Mouse (Mus musculus): ENCODE results near the gene Sash1. TPM values are rescaled to one million over a fixed set of nuclear protein-coding genes. Genes with fewer than 3 reads are reported as not detected.

Sash1 gene
- polyA plus RNA-seq, 1 experiment from 2014 or later, result 5.5 TPM

- 0 out of 2 replicates have a peak, but pooled peaks have one; percentile 4 for TF ChIP-seq CTCF (IDR thresholded peaks at IDR 0.05; ENCODE audit: low read depth)
- H3K27ac ChIP-seq, result no peak overlapping the region
- H3K9me3 ChIP-seq (replicated peaks; ENCODE audit: low read length), result no peaks in the 10 kb centered on the region
- H3K4me3 ChIP-seq (replicated peaks; ENCODE audit: low read depth, low read length), result no peak overlapping the region
- H3K36me3 ChIP-seq (ENCODE audit: insufficient read depth, low read length), result no peaks in the 10 kb centered on the region
- H3K4me2 ChIP-seq (ENCODE audit: low read length), result no peak overlapping the region
- no peaks in the 10 kb centered on the region for H3K4me1 ChIP-seq (replicated peaks; ENCODE audit: insufficient read depth, low read length)
- H3K27me3 ChIP-seq (ENCODE audit: insufficient read depth, low read length), result no peaks in the 10 kb centered on the region
- H3K9ac ChIP-seq (ENCODE audit: low read depth, low read length), result no peak overlapping the region
- no peak for ATAC-seq (replicated peaks; ENCODE audit: low FRiP score, low read depth)
- WGBS, result 88% methylated on average over 1 of the region's 1 CpGs
- DNase-seq (ENCODE audit: low spot score), result no peak
These were observed 199.7 kb downstream of the Sash1 start for GRCm38 (mm10) chr10:8686219-8686618.

GRCm38 (mm10) chr10:8685269-8685668, 200.6 kb downstream of the Sash1 start:
- ATAC-seq (replicated peaks; ENCODE audit: low FRiP score, low read depth), result no peak
- no peaks in the 10 kb centered on the region for H3K36me3 ChIP-seq (ENCODE audit: insufficient read depth, low read length)
- no peaks in the 10 kb centered on the region for H3K4me1 ChIP-seq (replicated peaks; ENCODE audit: insufficient read depth, low read length)
- no peaks in the 10 kb centered on the region for H3K9me3 ChIP-seq (replicated peaks; ENCODE audit: low read length)
- 92% methylated on average over 7 of the region's 7 CpGs for WGBS
- DNase-seq (ENCODE audit: low spot score), result no peak
- H3K27me3 ChIP-seq (ENCODE audit: insufficient read depth, low read length), result no peaks in the 10 kb centered on the region
- H3K4me2 ChIP-seq (ENCODE audit: low read length), result no peak overlapping the region
- H3K27ac ChIP-seq, result no peak overlapping the region
- no peak overlapping the region for H3K4me3 ChIP-seq (replicated peaks; ENCODE audit: low read depth, low read length)
- TF ChIP-seq CTCF (IDR thresholded peaks at IDR 0.05; ENCODE audit: low read depth), result no peak
- H3K9ac ChIP-seq (ENCODE audit: low read depth, low read length), result no peak overlapping the region

GRCm38 (mm10) chr10:8682900-8683299, 203.0 kb downstream of the Sash1 start:
- H3K4me1 ChIP-seq (replicated peaks; ENCODE audit: insufficient read depth, low read length), result no peaks in the 10 kb centered on the region
- H3K4me2 ChIP-seq (ENCODE audit: low read length), result no peak overlapping the region
- DNase-seq (ENCODE audit: low spot score), result peak; percentile 75
- H3K9ac ChIP-seq (ENCODE audit: low read depth, low read length), result no peak overlapping the region
- H3K36me3 ChIP-seq (ENCODE audit: insufficient read depth, low read length), result no peaks in the 10 kb centered on the region
- no peaks in the 10 kb centered on the region for H3K27me3 ChIP-seq (ENCODE audit: insufficient read depth, low read length)
- peak; percentile 89 for TF ChIP-seq CTCF (IDR thresholded peaks at IDR 0.05; ENCODE audit: low read depth)
- no peak overlapping the region for H3K27ac ChIP-seq
- H3K9me3 ChIP-seq (replicated peaks; ENCODE audit: low read length), result no peaks in the 10 kb centered on the region
- 16% methylated on average over 4 of the region's 4 CpGs for WGBS
- no peak for ATAC-seq (replicated peaks; ENCODE audit: low FRiP score, low read depth)
- H3K4me3 ChIP-seq (replicated peaks; ENCODE audit: low read depth, low read length), result no peak overlapping the region

GRCm38 (mm10) chr10:8682341-8682740, 203.5 kb downstream of the Sash1 start:
- no peaks in the 10 kb centered on the region for H3K9me3 ChIP-seq (replicated peaks; ENCODE audit: low read length)
- no peak overlapping the region for H3K4me2 ChIP-seq (ENCODE audit: low read length)
- ATAC-seq (replicated peaks; ENCODE audit: low FRiP score, low read depth), result no peak
- peak; percentile 15 for DNase-seq (ENCODE audit: low spot score)
- TF ChIP-seq CTCF (IDR thresholded peaks at IDR 0.05; ENCODE audit: low read depth), result 0 out of 2 replicates have a peak, but pooled peaks have one; percentile 9
- no peaks in the 10 kb centered on the region for H3K36me3 ChIP-seq (ENCODE audit: insufficient read depth, low read length)
- H3K27ac ChIP-seq, result no peak overlapping the region
- no peaks in the 10 kb centered on the region for H3K27me3 ChIP-seq (ENCODE audit: insufficient read depth, low read length)
- WGBS, result 73% methylated on average over 6 of the region's 6 CpGs
- H3K9ac ChIP-seq (ENCODE audit: low read depth, low read length), result no peak overlapping the region
- H3K4me3 ChIP-seq (replicated peaks; ENCODE audit: low read depth, low read length), result no peak overlapping the region
- H3K4me1 ChIP-seq (replicated peaks; ENCODE audit: insufficient read depth, low read length), result no peaks in the 10 kb centered on the region

GRCm38 (mm10) chr10:8676722-8677121, 209.1 kb downstream of the Sash1 start:
- no peak overlapping the region for H3K4me3 ChIP-seq (replicated peaks; ENCODE audit: low read depth, low read length)
- no peak overlapping the region for H3K9ac ChIP-seq (ENCODE audit: low read depth, low read length)
- ATAC-seq (replicated peaks; ENCODE audit: low FRiP score, low read depth) (no peak), DNase-seq (ENCODE audit: low spot score) (no peak)
- no peaks in the 10 kb centered on the region for H3K36me3 ChIP-seq (ENCODE audit: insufficient read depth, low read length)
- H3K4me1 ChIP-seq (replicated peaks; ENCODE audit: insufficient read depth, low read length), result no peaks in the 10 kb centered on the region
- no peaks in the 10 kb centered on the region for H3K27me3 ChIP-seq (ENCODE audit: insufficient read depth, low read length)
- no peak for TF ChIP-seq CTCF (IDR thresholded peaks at IDR 0.05; ENCODE audit: low read depth)
- H3K4me2 ChIP-seq (ENCODE audit: low read length), result no peak overlapping the region
- WGBS, result 72% methylated on average over 5 of the region's 5 CpGs
- no peaks in the 10 kb centered on the region for H3K9me3 ChIP-seq (replicated peaks; ENCODE audit: low read length)
- H3K27ac ChIP-seq, result no peak overlapping the region

All from kidney, postnatal 0 days (tissue).